Mouse (Mus musculus): Measurements from ENCODE around the gene Cd96.
A peak's percentile ranks its signal among the peaks of the same experiment; 100 is the strongest.
"Not testable (repeated sequence)": the region's sequence is repeated elsewhere in the genome, so short reads cannot be mapped to it uniquely, and the experiment has no call there.

The Cd96 gene

GRCm38 (mm10) chr16:46120020-46120419, at the start of gene Cd96:
TSS of gene Cd96 (minus strand) at chr16:46120251.
- DNase-seq (ENCODE audit: low spot score) = no peak

GRCm38 (mm10) chr16:46166971-46167370, 46.9 kb upstream of the Cd96 start:
- no peak for DNase-seq (ENCODE audit: low spot score)

- DNase-seq (ENCODE audit: low spot score) = no peak
Measured at GRCm38 (mm10) chr16:46165305-46165704, 45.3 kb upstream of the Cd96 start.

DNA sequence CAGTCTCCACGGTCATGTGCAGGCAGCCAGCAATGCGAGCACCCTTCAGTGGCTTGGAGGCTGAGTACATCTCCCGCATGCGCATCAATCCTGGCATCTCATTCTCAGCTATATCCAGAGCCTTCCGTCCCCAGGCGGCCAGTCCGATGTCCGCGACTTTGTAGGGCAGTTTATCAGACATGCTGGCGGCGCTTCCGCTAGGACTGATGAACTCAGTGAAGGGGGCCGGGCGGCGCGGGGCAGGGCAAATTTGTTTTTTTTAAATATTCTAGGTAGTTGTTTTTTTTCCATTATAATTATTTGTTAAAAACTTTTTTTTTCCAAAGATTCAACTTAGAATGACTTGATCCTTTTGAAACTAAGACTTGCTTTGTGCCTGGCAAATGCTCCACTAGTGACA, 34.8 kb upstream of the Cd96 start, which contains the start of gene Gm4737:
Gene Gm4737, minus strand, starts transcription at position 246 of the 400 bp plus-strand sequence.
- DNase-seq (ENCODE audit: low spot score) = not testable (repeated sequence)

GRCm38 (mm10) chr16:46151141-46151540, 31.1 kb upstream of the Cd96 start:
- no peak for DNase-seq (ENCODE audit: low spot score)

DNA sequence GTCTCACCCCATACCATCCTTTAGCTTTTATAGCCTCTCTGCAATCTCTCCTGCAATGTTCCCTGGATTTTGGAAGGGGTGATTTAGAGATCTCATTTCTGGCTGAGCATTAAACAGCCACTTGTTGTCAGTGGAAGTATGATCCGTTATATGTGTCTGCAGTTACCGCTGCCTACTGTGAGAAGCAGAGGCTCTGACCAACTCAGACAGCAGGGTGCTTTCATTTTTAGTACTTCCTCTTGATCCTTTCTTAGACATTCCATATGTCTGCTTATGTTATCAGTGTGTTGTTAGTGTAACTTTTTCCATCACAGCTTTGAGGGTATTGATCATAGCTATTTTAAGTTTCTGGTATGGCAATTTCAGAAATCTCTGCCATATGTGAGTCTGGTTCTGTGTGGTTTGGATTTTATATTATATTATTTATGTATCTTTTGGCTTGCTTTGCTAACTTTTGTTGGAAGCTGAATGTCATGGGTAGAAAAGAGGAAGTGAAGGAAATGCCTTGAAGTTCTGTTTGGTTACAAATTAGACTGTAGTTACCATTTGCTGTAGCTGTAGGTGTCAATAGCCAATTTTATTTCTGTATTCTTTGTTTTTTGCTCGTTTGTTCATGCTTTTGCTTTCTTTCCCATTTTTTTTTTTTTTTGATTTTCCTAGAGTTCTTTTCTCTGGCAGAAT, 28.8 kb upstream of the Cd96 start:
- DNase-seq (ENCODE audit: low spot score) = no peak

- no peak for DNase-seq (ENCODE audit: low spot score)
Measured at GRCm38 (mm10) chr16:46146962-46147361, 26.9 kb upstream of the Cd96 start.

DNA sequence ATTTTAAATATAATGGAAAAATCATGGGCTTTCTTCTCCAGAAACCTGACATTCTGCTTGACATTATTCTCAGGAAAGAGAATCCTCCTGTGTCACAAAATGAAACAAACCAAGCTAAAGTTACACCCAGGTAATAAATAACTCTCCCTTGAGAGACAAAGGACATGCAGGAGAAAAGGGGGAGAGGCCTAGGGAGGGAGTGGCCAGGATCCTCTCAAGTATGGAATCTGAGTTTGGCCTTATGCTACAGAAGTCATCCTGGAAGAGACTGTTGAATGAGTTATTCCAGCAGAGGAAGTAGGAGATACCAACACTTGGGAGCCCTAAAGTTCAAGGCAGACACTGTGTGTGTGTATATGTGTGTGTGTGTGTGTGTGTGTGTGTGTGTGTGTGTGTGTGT, 2.2 kb upstream of the Cd96 start:
- DNase-seq (ENCODE audit: low spot score) = no peak

DNA sequence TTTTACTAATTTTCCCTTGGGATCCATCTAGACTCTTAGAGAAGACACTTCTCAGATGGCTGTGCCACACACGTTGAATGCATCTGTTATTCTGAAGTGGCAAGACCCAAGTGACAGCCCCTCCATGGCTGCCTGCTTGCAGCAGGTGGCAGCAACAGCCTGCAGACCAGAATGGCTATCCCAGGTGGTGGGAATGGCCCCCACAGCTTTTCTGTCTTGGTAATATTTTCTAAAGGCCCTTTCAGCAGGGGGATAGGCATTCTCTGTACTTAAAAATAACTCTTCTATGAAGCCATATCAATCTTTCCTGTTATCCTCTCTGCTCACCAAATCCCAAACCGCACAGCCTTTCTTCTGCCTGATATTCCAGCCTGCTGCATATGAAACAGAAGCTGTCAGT, 1.4 kb upstream of the Cd96 start:
- DNase-seq (ENCODE audit: low spot score) = peak; percentile 27

DNA sequence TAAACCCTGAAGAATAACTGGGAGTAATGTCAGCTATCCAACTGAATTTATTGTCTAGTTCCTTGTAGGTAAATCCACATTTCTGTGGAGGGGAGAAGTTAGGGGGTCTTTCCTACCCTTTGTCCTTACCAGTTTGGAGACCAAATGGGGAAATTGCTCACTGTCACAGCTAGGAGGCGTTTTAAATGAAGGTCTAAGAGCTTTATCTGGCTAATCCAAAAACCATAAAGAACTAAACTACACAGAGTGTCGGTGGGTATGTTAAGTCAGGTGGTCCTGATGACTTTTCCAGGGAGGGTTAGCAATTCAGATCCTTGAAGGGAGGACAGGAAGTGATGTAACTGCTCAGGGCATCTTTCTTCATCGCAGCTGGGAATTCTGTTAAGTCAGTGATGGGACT, 556 bp upstream of the Cd96 start:
- no peak for DNase-seq (ENCODE audit: low spot score)

- no peak for DNase-seq (ENCODE audit: low spot score)
Measured at GRCm38 (mm10) chr16:46117645-46118044, 2.4 kb downstream of the Cd96 start.

DNA sequence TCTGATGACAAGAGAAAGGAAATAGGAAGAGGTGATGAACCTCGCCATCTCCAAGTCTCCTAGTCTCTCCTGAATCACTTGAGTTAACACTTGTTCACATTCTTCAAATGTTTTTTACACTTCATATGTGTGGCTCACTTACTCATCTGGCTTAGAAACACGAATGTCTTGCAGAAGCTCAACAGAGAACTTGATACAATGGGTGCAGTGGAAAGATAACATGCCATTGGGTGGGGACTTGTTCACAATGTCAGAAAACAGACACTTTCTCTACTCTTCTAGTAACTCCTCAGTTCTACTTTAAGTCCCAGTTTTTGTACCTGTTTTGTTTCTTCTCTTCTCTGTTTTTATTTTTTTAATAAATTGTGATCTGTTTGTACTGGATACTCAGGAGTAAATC, 5.3 kb downstream of the Cd96 start:
- DNase-seq (ENCODE audit: low spot score) = no peak

DNA sequence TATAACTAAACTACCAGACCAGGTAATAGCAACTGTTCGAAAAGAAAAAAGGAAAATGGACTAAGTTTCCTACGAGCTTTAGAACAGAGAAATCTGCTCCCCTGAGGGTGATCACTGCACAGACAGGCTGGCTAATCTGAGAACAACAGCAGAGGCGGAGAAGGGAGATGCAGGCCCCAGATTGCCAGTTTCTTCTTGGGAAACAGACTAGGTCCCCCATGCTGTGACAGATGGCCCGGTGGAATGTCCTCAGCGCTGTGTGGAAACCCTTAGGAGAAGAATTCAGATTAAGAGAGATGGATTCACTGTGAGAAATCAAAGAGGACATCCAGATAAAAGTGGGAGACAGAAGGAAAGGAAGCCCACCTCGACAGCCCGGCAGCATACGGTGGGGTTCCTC, 10.5 kb downstream of the Cd96 start:
- DNase-seq (ENCODE audit: low spot score) = no peak

DNA sequence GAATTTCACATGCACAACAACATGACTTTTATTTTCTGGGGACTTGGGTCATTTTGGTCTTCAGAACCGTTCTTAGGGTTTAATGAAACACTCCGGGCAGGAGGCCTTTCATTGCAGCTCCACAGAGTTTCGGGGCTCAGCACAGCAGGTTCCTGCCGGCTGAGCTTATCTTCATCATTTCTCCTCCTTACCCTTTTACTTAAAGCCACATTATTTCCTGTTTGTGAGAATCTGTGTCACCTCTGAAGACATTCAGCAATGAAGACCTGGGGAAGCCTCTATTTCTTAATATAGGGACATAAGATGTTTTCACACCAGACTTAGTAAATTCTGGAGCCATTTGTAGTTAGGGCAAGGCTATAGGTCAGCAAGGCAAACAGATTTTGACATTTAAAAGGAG, 12.6 kb downstream of the Cd96 start:
- no peak for DNase-seq (ENCODE audit: low spot score)

GRCm38 (mm10) chr16:46104491-46104890, 15.6 kb downstream of the Cd96 start:
- DNase-seq (ENCODE audit: low spot score) = no peak

- DNase-seq (ENCODE audit: low spot score) = no peak
Measured at GRCm38 (mm10) chr16:46101748-46102147, 18.3 kb downstream of the Cd96 start.

DNA sequence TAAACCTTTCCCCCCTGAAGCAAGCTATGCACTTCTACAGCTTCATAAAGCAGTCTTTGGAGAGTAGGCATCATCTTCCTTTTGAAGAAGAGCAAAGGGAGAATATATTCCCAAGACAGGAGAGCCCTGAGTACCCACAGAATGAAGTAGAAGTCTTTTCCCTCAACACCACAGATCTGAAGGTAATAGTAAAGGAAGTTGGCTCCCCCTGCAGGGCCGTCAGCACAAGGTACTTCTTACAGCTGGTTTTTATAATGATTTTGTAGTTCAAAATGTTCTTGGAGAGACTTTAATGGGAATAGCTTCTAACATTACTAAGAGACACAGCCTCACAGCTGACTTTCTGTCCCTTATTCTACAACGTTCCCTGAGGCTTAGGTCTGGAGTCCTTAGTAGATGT, 19.8 kb downstream of the Cd96 start:
- no peak for DNase-seq (ENCODE audit: low spot score)

GRCm38 (mm10) chr16:46097421-46097820, 22.6 kb downstream of the Cd96 start:
- no peak for DNase-seq (ENCODE audit: low spot score)

- peak; percentile 6 for DNase-seq (ENCODE audit: low spot score)
Measured at GRCm38 (mm10) chr16:46094478-46094877, 25.6 kb downstream of the Cd96 start.

DNA sequence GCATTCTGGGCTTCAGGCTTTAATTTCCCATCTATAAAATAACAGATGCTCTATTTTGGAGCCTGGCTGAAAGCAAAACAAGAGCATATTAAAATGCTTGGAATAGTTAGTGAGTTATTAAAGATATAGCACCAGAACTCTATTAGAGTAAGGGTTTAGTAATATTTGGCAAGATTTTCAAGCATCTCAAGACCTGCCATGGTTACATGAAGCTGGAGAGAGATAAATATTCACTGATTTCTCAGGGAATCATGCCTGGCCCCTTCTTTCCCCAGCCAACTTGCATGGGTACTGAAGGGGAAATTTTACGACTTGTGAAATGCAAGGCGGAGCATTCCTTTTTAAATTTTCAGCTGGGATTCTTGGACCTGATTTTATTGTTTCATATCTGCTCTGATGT, 27.1 kb downstream of the Cd96 start:
- DNase-seq (ENCODE audit: low spot score) = no peak

GRCm38 (mm10) chr16:46086874-46087473, 33.1 kb downstream of the Cd96 start:
- DNase-seq (ENCODE audit: low spot score) = no peak

DNA sequence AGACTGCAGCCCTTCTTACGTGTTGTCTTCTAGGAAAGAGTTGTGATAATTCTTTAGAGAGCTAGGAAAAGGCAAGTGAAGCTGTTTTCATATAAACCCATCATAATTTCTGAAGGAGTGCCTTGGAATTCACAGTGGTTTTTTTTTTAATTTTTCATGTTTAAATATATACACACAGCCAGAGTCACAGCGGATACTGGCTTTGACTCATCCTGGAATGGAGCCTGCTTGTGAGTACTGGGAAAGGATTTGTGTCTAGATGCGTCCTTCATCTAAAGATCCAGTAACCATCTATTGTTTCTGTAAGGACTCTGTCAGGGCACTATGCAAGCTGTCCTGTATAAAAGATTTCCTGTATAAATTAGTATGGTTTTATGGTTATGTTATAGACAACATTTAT, 52.1 kb downstream of the Cd96 start:
- DNase-seq (ENCODE audit: low spot score) = no peak

DNA sequence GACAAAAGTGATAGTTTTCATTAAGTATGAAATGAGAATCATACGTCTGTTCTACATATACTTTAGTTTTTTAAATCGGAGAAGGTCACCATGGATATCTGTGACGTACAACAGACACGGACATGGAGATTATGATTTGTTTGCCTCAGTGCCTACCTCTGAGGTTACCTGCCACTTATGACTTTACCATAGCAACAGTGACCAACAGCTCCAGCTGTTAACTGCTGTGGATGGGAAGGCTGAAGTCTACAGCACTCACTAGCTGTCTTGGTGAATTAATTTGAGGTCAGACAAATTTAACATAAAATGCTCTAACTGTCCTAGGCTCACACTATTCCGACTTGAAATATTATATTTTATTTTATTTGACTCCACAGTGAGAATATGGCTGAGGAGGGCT, 56.8 kb downstream of the Cd96 start:
- no peak for DNase-seq (ENCODE audit: low spot score)

- no peak for DNase-seq (ENCODE audit: low spot score)
Measured at GRCm38 (mm10) chr16:46046906-46047305, 73.1 kb downstream of the Cd96 start.

Data from ovary, postnatal 36 days (tissue).